Mouse (Mus musculus) activated CD4-positive, CD25-positive, alpha-beta regulatory T cell (primary cell): ENCODE data around the gene Fmod. TPM values are rescaled to one million over a fixed set of nuclear protein-coding genes. Genes with fewer than 3 reads are reported as not detected.

ENCODE experiments used
- polyA plus RNA-seq, 2 experiments: library from polyadenylated mRNA; unstranded; fragments of 100-300 nt; shearing (Covaris generic); gene quantifications; one replicate each; pipeline ENCODE4 v1.2.1; 2017

The Fmod gene
- not detected for polyA plus RNA-seq

DNA sequence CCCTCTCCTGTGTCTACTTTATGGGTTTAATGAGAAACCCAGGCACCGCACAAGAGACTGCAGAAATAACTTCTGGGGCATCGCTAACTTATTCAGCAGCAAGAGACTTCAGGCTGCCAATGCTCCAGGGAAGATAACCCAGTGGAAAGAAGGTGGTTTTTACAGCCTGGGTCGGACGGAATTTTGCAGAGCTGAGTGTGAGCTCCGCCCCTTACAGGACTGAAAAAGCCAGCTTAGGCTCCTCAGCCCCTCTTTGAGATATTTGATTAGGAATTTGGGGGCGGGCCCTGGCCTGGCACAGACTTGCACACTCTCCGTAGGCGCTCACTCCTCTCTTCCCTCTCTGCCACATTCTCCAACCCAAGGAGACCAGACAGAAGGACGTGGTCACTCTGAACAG is at the start of gene Fmod:
Gene Fmod (plus strand): TSS at position 83 of the 400 bp plus-strand sequence.

DNA sequence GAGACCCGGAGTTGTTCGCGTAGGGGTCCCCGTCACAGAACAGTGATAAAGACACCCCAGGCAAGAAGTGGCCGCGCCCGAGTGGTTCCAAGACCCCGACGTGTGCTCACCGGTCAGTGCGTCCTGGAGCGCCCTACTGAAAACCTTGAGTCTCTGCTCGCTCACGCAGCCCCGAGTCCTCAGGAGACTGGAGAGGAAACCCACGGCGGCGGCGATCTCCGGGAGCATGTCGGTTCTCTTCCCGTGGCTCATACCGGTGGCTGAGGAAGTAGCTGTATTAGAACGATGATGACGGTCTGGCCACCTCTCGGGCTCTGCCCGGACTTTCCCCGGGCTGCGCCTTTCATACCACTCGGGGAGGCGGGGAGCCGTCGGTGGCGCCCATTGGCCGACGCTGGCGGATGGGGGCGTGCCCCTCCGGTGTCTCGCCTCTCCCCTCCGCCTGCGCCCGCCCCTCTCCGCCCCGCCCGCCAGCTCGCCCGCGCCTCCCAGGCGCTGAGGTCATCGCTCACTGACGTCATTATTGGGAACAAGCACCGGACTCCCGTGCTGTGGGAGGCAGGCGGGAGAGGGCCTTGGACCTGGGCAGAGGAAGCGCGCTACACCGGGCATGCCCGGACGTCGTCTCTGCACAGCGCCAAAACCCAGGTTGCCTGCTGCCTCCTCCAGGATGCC is 41.9 kb downstream of the Fmod start, which contains the start of gene Btg2:
Gene Btg2 (minus strand): TSS at position 319 of the 675 bp plus-strand sequence.

Other genes with a start within 250 kb of the Fmod start
- 10 to 100 TPM in 1 of 2 experiments, 1 to 10 TPM in 1; 5.1 to 14.6 TPM for gene Atp2b4, start 236.2 kb upstream of the Fmod start, polyA plus RNA-seq
- gene Optc, start 129.3 kb upstream of the Fmod start, polyA plus RNA-seq = under 1 TPM in 1 of 2 experiments, not detected in 1; 0.16 TPM
- gene Prelp, start 115.8 kb upstream of the Fmod start, polyA plus RNA-seq = not detected
- 100 to 1,000 TPM in 1 of 2 experiments, 10 to 100 TPM in 1; 91.7 to 160 TPM for gene Btg2, start 41.9 kb downstream of the Fmod start, polyA plus RNA-seq
- under 1 TPM in 1 of 2 experiments, not detected in 1; 0.27 TPM for gene Chit1, start 74.0 kb downstream of the Fmod start, polyA plus RNA-seq
- under 1 TPM; 0.16 to 0.49 TPM for gene Chil1, start 144.9 kb downstream of the Fmod start, polyA plus RNA-seq
- not detected for gene Mybph, start 156.2 kb downstream of the Fmod start, polyA plus RNA-seq
- under 1 TPM in 1 of 2 experiments, not detected in 1; 0.10 TPM for gene Adora1, start 198.2 kb downstream of the Fmod start, polyA plus RNA-seq